Mouse (Mus musculus): ENCODE results near the gene Sipa1l1.

- no peak for TF ChIP-seq CTCF (IDR thresholded peaks at IDR 0.05; ENCODE audit: extremely low read depth, insufficient read depth, low read length)
- TF ChIP-seq POLR2A (IDR thresholded peaks at IDR 0.05; ENCODE audit: extremely low read depth, insufficient read depth, low read length), result no peak
Observed at GRCm38 (mm10) chr12:82388144-82388543, 219.0 kb downstream of the Sipa1l1 start.

Data from cortical plate, adult 2 months (tissue).